Mouse (Mus musculus): ENCODE results near the gene 1500009C09Rik.

DNA sequence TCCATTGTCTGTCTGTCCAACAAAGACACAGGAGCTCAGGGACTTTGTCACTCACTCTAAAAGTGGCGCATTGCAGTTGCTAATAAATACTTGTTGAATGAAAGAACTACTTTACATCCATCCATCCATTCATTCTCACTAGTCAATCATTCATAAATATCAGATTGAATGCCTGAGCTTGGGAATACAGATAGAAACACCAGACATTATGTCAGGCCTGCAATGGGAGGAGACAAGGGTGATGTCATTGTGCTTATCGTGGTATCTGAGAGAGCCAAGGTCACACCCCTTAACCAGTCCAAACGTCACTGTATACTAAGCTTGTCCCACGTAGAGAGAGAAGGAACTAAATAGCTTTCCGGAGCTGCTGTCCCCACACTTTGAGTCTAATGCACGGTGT, at the start of gene 1500009C09Rik:
- TF ChIP-seq FLI1 (IDR thresholded peaks at IDR 0.05; ENCODE audit: low read length) = no peak
- TF ChIP-seq GATA1 (IDR thresholded peaks at IDR 0.05; ENCODE audit: borderline replicate concordance, low read length) = no peak
